Mouse (Mus musculus) neural tube, postnatal 0 days (tissue): ENCODE measurements around the gene Lclat1. TPM values are rescaled to one million over a fixed set of nuclear protein-coding genes. Genes with fewer than 3 reads are reported as not detected.

Source experiments
- polyA plus RNA-seq: library from polyadenylated mRNA; unstranded; fragments of >200 nt; fragmentation: Nextera tagmentation; extraction: Ambion mirVana; gene quantifications from 2 replicates; pipeline ENCODE4 v1.2.1, GENCODE M21; 2015

Lclat1 gene
- 10.2 and 11.2 TPM in 2 replicates for polyA plus RNA-seq

GRCm38 (mm10) chr17:73107158-73108157, at the start of gene Lclat1:
Gene Lclat1 (plus strand): TSS chr17:73107985.

Other genes starting within 250 kb of the Lclat1 start
- 3.5 and 4.3 TPM in 2 replicates for gene Lbh, start 189.7 kb upstream of the Lclat1 start, polyA plus RNA-seq